Mouse (Mus musculus): ENCODE measurements around the gene Smg9. TPM values are rescaled to one million over a fixed set of nuclear protein-coding genes. Genes with fewer than 3 reads are reported as not detected.

The Smg9 gene
- total and polyA plus RNA-seq, 3 experiments, result 54.6 to 95.3 TPM; not detected in 1

- H3K4me1 ChIP-seq (ENCODE audit: control insufficient read depth in 1 of 2, insufficient read depth in 2 of 2, low read length in 2 of 2), result peaks cover 0 to 13% of the 10 kb centered on the region in 2 experiments; a peak in 2 of 4 replicates
- H3K4me3 ChIP-seq (ENCODE audit: control insufficient read depth in 1 of 2, insufficient read depth in 1 of 2, low read depth in 2 of 2, low read length in 2 of 2), result no peak overlapping the region
- no peaks in the 10 kb centered on the region for H3K79me2 ChIP-seq (ENCODE audit: control insufficient read depth, insufficient read depth, low read length, poor library complexity)
- H3K9ac ChIP-seq (ENCODE audit: control insufficient read depth, low read depth, low read length, poor library complexity, severe bottlenecking), result no peak overlapping the region
- no peaks in the 10 kb centered on the region for H3K9me3 ChIP-seq (replicated peaks; ENCODE audit: insufficient read depth, low read length)
- H3K36me3 ChIP-seq (ENCODE audit: control insufficient read depth in 1 of 2, insufficient read depth in 2 of 2, low read length in 2 of 2), result no peaks in the 10 kb centered on the region; a peak in 1 of 4 replicates
- no peaks in the 10 kb centered on the region for H3K27me3 ChIP-seq (ENCODE audit: control insufficient read depth in 1 of 2, insufficient read depth in 2 of 2, low read length in 2 of 2)
- peak; percentile 78 for DNase-seq (ENCODE audit: low read depth, low spot score)
- TF ChIP-seq MYB (IDR thresholded peaks at IDR 0.05; ENCODE audit: low read depth, low read length) (no peak), UBTF (IDR thresholded peaks at IDR 0.05; ENCODE audit: borderline replicate concordance, insufficient read depth, low read depth, low read length) (no peak), MXI1 (IDR thresholded peaks at IDR 0.05; ENCODE audit: low read depth, low read length) (peak; percentile 86), SIN3A (IDR thresholded peaks at IDR 0.05; ENCODE audit: low read length) (peak; percentile 99), GABPA (IDR thresholded peaks at IDR 0.05; ENCODE audit: low read depth, low read length) (no peak), SMC3 (IDR thresholded peaks at IDR 0.05; ENCODE audit: low read depth, low read length) (no peak), ZKSCAN1 (IDR thresholded peaks at IDR 0.05; ENCODE audit: low read depth, low read length) (no peak), ZC3H11A (IDR thresholded peaks at IDR 0.05; ENCODE audit: low read depth, low read length) (no peak), GATA1 (IDR thresholded peaks at IDR 0.05; ENCODE audit: low read depth, low read length) (no peak), TAL1 (IDR thresholded peaks at IDR 0.05; ENCODE audit: low read length) (no peak), ELF1 (IDR thresholded peaks at IDR 0.05; ENCODE audit: low read depth, low read length) (no peak), USF1 (IDR thresholded peaks at IDR 0.05; ENCODE audit: low read depth, low read length) (no peak), E2F4 (IDR thresholded peaks at IDR 0.05; ENCODE audit: borderline replicate concordance, low read depth, low read length) (no peak), POLR2A (IDR thresholded peaks at IDR 0.05; ENCODE audit: control insufficient read depth in 1 of 2, insufficient read depth in 1 of 2, low read depth in 1 of 2, low read length in 2 of 2, poor library complexity in 1 of 2) (no peak), MEF2A (IDR thresholded peaks at IDR 0.05; ENCODE audit: extremely low read depth, insufficient replicate concordance, low read depth, low read length, poor library complexity, severe bottlenecking) (no peak), POLR2AphosphoS2 (IDR thresholded peaks at IDR 0.05; ENCODE audit: low read length) (no peak), NRF1 (IDR thresholded peaks at IDR 0.05; ENCODE audit: insufficient read depth, low read depth, low read length, poor library complexity, severe bottlenecking) (no peak)
- no peak overlapping the region for H3K27ac ChIP-seq (ENCODE audit: control insufficient read depth, low read depth, low read length)
Measured at GRCm38 (mm10) chr7:24359269-24359668, 40.1 kb upstream of the Smg9 start.

- no peaks in the 10 kb centered on the region for H3K79me2 ChIP-seq (ENCODE audit: control insufficient read depth, insufficient read depth, low read length, poor library complexity)
- H3K4me1 ChIP-seq (ENCODE audit: control insufficient read depth in 1 of 2, insufficient read depth in 2 of 2, low read length in 2 of 2), result peaks cover 0 to 20% of the 10 kb centered on the region in 2 experiments; a peak in 1 of 4 replicates
- no peak overlapping the region for H3K4me3 ChIP-seq (ENCODE audit: control insufficient read depth in 1 of 2, insufficient read depth in 1 of 2, low read depth in 2 of 2, low read length in 2 of 2)
- TF ChIP-seq TBP (IDR thresholded peaks at IDR 0.05; ENCODE audit: low read depth, low read length), result no peak
- peak; percentile 42 to 61 (median 58) for TF ChIP-seq CTCF (IDR thresholded peaks at IDR 0.05 in 2 of 3, conservative IDR thresholded peaks at IDR 0.05 in 1 of 3; ENCODE audit: control insufficient read depth in 1 of 3, insufficient read depth in 1 of 3, low read depth in 2 of 3, low read length in 3 of 3, poor library complexity in 1 of 3, severe bottlenecking in 1 of 3)
- 0 out of 2 replicates have a peak, but pooled peaks have one; percentile 26 for TF ChIP-seq MYC (IDR thresholded peaks at IDR 0.05; ENCODE audit: low read depth, low read length)
- TF ChIP-seq RAD21 (IDR thresholded peaks at IDR 0.05; ENCODE audit: low read depth, low read length), result no peak; the same call in 1 of the 2 replicates
- H3K27me3 ChIP-seq (ENCODE audit: control insufficient read depth in 1 of 2, insufficient read depth in 2 of 2, low read length in 2 of 2), result no peaks in the 10 kb centered on the region
- no peaks in the 10 kb centered on the region for H3K9me3 ChIP-seq (replicated peaks; ENCODE audit: insufficient read depth, low read length)
- H3K9ac ChIP-seq (ENCODE audit: control insufficient read depth, low read depth, low read length, poor library complexity, severe bottlenecking), result no peak overlapping the region
- no peak overlapping the region for H3K27ac ChIP-seq (ENCODE audit: control insufficient read depth, low read depth, low read length)
- peaks cover 0 to 2% of the 10 kb centered on the region in 2 experiments; a peak in 2 of 4 replicates for H3K36me3 ChIP-seq (ENCODE audit: control insufficient read depth in 1 of 2, insufficient read depth in 2 of 2, low read length in 2 of 2)
- peak; percentile 57 for DNase-seq (ENCODE audit: low read depth, low spot score)
Measured at GRCm38 (mm10) chr7:24361001-24361400, 38.4 kb upstream of the Smg9 start.
